Mouse (Mus musculus) heart, postnatal 10 days (tissue): ENCODE data around the gene Chga. TPM values are rescaled to one million over a fixed set of nuclear protein-coding genes. Genes with fewer than 3 reads are reported as not detected.

Source experiments
- DNase-seq, 2 experiments: peaks; one replicate each; pipeline ENCODE4 v3.0.0; 2021
- intact Hi-C: fragments of 180-260 bp; cut with DNase I; formaldehyde crosslinking; loops from one replicate; pipeline ENCODE4 v1.15.1; 2025
- total RNA-seq, 2 experiments: library from RNA; stranded (reverse); gene quantifications; 2 replicates each; pipeline ENCODE4 v1.2.3; 2021

Chga gene
- total RNA-seq, 2 experiments from 2014 or later = not detected

- intact Hi-C loops = no loop called here
- DNase-seq = peak; percentile 24 to 45
Measured at GRCm38 (mm10) chr12:102596410-102596809, 41.6 kb downstream of the Chga start.

DNA sequence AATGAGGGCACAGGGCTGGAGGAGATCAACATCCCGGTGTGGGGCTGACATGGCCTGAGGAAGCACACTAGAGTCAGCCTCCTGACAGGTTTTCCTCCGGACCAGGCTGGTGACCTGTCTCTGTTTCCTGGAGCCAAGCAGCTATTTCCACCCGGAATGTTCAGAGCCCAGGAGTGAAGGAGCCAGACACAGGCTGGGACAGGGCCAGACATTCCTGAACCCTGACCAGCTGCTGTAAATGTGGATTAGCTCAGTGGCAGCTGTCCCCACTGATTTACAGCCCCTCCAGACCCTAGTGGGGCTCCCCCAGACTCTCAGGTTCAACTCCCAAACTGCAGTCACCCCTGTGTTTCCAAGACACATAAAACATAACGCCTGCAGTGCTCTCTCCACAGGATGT lies 42.7 kb downstream of the Chga start:
- intact Hi-C loops = no loop called here
- peak; percentile 85 to 86 for DNase-seq

- DNase-seq = no peak
- intact Hi-C loops = no loop called here
Measured at GRCm38 (mm10) chr12:102598535-102598934, 43.8 kb downstream of the Chga start.

- DNase-seq = no peak
- intact Hi-C loops = no loop called here
Measured at GRCm38 (mm10) chr12:102599801-102600200, 45.0 kb downstream of the Chga start.

GRCm38 (mm10) chr12:102600345-102600744 lies 45.6 kb downstream of the Chga start:
- DNase-seq = peak; percentile 27 to 34
- intact Hi-C loops = no loop called here

- no peak for DNase-seq
- intact Hi-C loops = no loop called here
Measured at GRCm38 (mm10) chr12:102601847-102602246, 47.1 kb downstream of the Chga start.

GRCm38 (mm10) chr12:102602255-102603041 lies 47.7 kb downstream of the Chga start:
- no peak for DNase-seq
- intact Hi-C loops = no loop called here

DNA sequence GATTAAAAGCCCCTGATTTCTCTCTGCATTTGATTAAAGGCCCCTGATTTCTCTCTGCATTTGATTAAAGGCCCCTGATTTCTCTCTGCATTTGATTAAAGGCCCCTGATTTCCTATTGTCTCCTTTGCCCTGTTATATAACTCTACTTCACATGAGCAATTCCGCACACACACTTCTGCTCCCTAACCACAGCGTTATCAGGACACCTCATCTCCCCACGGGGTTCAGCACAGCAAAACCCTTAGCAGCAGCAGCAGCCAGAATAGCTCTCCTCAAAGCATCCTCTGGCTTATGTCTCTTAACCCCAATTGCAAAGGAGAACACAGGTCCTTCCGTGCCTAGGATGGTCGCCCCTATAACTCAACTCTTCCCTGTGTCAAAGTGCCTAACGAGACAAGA lies 50.8 kb downstream of the Chga start:
- intact Hi-C loops = no loop called here
- DNase-seq = no peak

DNA sequence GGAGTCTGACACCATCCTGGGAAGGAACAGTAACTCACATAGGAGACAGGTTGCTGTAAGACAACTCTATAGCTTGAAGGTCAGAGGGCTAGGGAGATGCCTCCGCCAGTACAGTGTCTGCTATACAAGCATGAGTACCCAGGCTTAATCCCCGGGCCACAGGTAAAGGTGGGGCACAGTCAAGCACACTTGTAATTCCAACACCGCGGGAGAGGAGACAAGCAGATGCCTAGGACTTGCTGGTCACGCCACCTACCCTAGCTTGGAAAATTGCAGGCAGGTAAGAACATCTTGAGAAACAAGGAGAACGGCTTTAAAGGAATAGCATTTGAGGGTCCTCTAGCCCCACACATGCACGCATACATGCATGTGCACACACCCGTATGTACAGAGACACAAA lies 52.3 kb downstream of the Chga start:
- intact Hi-C loops = no loop called here
- DNase-seq = no peak

DNA sequence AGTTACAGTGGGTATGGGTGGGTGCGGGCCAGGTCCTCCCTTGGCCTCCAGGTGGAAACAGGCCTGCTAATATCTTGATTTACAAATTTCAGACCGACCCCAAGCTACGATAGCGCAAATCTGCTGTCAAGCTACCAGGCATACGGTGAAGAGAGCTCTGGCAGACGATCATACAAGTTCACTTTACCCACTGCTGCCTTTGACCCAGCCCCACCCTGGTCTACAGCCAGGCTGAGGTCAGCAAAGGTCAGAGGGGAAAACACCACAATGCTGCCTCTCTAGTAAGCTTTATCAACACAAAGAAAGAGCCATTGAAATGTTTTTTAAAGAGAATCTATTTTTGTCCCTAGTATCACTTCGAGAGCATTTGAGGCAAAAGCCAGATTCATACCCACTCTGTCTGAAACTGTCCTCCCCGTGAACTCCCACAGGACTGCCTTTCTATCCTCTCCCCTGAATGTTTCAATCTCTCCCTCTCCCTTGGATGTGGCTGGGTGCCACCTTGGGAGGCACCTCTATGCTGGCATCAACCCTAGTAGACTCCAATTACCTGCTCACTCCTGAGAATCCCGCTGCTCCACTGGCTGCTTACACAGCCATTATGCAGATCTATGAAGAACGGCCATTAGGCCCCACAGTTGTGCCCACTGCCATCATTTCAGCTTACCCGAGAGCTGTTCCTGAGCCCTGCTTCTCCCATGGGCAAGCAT lies 53.2 kb downstream of the Chga start:
- DNase-seq = peak in 1 of 2 experiments; percentile 30
- intact Hi-C loops = no loop called here

DNA sequence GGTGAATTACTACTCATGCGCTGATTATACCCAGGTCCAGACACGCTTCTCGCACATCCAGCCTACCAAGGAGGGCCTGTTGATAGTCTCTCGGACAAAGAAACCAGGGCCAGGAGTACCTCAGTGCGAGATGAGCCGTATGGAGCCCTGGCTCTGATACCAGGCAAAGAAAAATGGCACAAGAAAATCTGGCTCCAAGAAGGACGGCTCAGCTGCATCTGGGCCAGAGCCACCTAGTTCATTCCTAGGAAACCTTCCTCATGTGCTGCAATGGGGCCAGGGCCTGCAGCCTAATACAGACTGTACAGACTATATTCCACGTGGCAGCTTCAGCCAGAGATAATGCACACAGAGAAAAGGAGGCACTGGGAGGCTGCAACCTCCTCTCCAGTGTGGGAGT lies 56.2 kb downstream of the Chga start:
- DNase-seq = no peak
- intact Hi-C loops = no loop called here

DNA sequence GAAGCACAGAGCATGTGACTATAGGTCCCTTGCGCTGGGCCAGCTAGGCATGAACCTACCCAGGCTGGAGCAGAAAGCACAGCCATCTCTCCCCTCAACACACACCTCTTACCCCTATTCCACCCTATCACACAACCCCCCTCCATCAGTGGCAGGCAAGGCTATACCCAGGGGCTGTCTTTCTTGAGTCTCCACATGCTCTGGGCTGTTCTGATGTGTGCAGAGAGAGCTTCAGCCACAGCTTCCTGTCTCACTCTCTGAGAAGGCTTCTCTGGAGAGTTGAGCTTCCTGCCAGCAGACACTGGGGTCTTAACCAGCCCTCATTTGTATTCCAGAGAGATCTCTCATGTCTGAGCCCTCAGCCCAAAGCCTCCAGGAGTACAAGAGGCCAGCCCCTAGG lies 57.7 kb downstream of the Chga start:
- DNase-seq = no peak
- intact Hi-C loops = no loop called here

DNA sequence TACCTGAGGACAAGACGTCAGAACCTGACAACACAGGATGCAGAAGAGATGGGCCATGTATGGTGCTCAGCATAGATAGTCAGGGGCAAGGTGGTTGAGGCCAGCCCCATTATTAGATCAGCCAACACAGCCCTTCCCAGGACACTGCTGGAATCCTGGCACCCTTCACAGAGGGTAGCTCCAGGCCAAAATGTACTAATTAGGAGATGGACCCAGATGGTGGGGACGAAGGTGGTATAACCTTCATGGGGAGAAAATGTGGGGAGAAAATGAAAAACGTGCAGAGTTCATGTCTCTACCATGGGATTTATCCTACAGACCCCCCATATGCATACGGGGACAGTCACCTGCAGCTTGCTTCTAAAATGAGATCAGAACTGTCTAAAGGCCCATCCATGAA lies 58.6 kb downstream of the Chga start:
- intact Hi-C loops = no loop called here
- DNase-seq = no peak

Other genes with a start within 250 kb of the Chga start
- 10 to 100 TPM; 93.2 to 94.9 TPM for gene Lgmn, start 115.2 kb upstream of the Chga start, total RNA-seq
- 10 to 100 TPM; 24.5 to 25.9 TPM for gene Golga5, start 85.8 kb upstream of the Chga start, total RNA-seq
- gene Itpk1, start 150.0 kb downstream of the Chga start, total RNA-seq = 10 to 100 TPM in 1 of 2 experiments, 1 to 10 TPM in 1; 9.6 to 11.2 TPM
- gene Moap1, start 188.7 kb downstream of the Chga start, total RNA-seq = 10 to 100 TPM in 1 of 2 experiments, 1 to 10 TPM in 1; 9.1 to 10.5 TPM
- 1 to 10 TPM; 4.8 to 5.5 TPM for gene Tmem251, start 188.8 kb downstream of the Chga start, total RNA-seq
- gene Gm28051, start 202.8 kb downstream of the Chga start, total RNA-seq = not detected
- gene Gon7, start 202.8 kb downstream of the Chga start, total RNA-seq = 10 to 100 TPM; 10.6 to 11.7 TPM
- gene Ubr7, start 203.0 kb downstream of the Chga start, total RNA-seq = 10 to 100 TPM; 33.1 to 34.3 TPM
- 1 to 10 TPM; 5.0 to 5.4 TPM for gene Gm20604, start 203.7 kb downstream of the Chga start, total RNA-seq